Mouse (Mus musculus): ENCODE results near the gene Tssk2.

- TF ChIP-seq MAX (IDR thresholded peaks at IDR 0.05; ENCODE audit: low read depth) (no peak), POLR2A (IDR thresholded peaks at IDR 0.05; ENCODE audit: insufficient read length, low read depth) (no peak), CEBPB (IDR thresholded peaks at IDR 0.05; ENCODE audit: insufficient read depth, poor library complexity, severe bottlenecking) (no peak)
Observed at GRCm38 (mm10) chr16:17871248-17871647, 27.2 kb upstream of the Tssk2 start.
